Mouse (Mus musculus) frontal cortex, adult (tissue): ENCODE measurements around the gene Aicda.
"Not testable (repeated sequence)": the region's sequence is repeated elsewhere in the genome, so short reads cannot be mapped to it uniquely, and the experiment has no call there.

Experiments
- ATAC-seq: cut with Nextera tagmentation; 2 replicates; pipeline ENCODE4 v1.9.2; 2017; ENCODE audit warnings: mild to moderate bottlenecking, moderate library complexity, mixed read lengths; ENCODE audit not compliant: low TSS enrichment

Aicda gene

GRCm38 (mm10) chr6:122553606-122554005 is at the start of gene Aicda:
Aicda (plus strand) TSS chr6:122553801.
- ATAC-seq = no peak

GRCm38 (mm10) chr6:122505041-122505440 is 48.6 kb upstream of the Aicda start:
- no peak for ATAC-seq

GRCm38 (mm10) chr6:122505545-122505944 is 48.1 kb upstream of the Aicda start, which contains the start of gene Mfap5:
Mfap5 (plus strand) TSS chr6:122505845.
- ATAC-seq = no peak

- ATAC-seq = no peak
These were observed 45.1 kb upstream of the Aicda start for GRCm38 (mm10) chr6:122508494-122508893.

GRCm38 (mm10) chr6:122512914-122513878 is 40.4 kb upstream of the Aicda start:
- no peak for ATAC-seq

- no peak for ATAC-seq
These were observed 39.3 kb upstream of the Aicda start for GRCm38 (mm10) chr6:122514312-122514711.

- ATAC-seq = not testable (repeated sequence)
These were observed 37.8 kb upstream of the Aicda start for GRCm38 (mm10) chr6:122515762-122516161.

- ATAC-seq = no peak
These were observed 35.9 kb upstream of the Aicda start for GRCm38 (mm10) chr6:122517668-122518067.

GRCm38 (mm10) chr6:122519384-122519783 is 34.2 kb upstream of the Aicda start:
- no peak for ATAC-seq

GRCm38 (mm10) chr6:122522595-122522994 is 31.0 kb upstream of the Aicda start:
- ATAC-seq = peak; percentile 38; the same call in 1 of the 2 replicates

GRCm38 (mm10) chr6:122523289-122523688 is 30.3 kb upstream of the Aicda start:
- no peak for ATAC-seq

- ATAC-seq = no peak
These were observed 26.0 kb upstream of the Aicda start for GRCm38 (mm10) chr6:122527596-122527995.

- peak; percentile 69 for ATAC-seq
These were observed 25.5 kb upstream of the Aicda start for GRCm38 (mm10) chr6:122528136-122528535.

- ATAC-seq = no peak
These were observed 22.0 kb upstream of the Aicda start for GRCm38 (mm10) chr6:122531466-122532174.

- no peak for ATAC-seq
These were observed 20.7 kb upstream of the Aicda start for GRCm38 (mm10) chr6:122532883-122533302.

GRCm38 (mm10) chr6:122534032-122534431 is 19.6 kb upstream of the Aicda start:
- ATAC-seq = no peak

- ATAC-seq = peak; percentile 95
These were observed 14.0 kb upstream of the Aicda start for GRCm38 (mm10) chr6:122539564-122539963.

GRCm38 (mm10) chr6:122542459-122542858 is 11.1 kb upstream of the Aicda start:
- ATAC-seq = not testable (repeated sequence)

GRCm38 (mm10) chr6:122543574-122543973 is 10.0 kb upstream of the Aicda start:
- ATAC-seq = no peak

GRCm38 (mm10) chr6:122544672-122545071 is 8.9 kb upstream of the Aicda start:
- ATAC-seq = no peak

- ATAC-seq = no peak
These were observed 8.2 kb upstream of the Aicda start for GRCm38 (mm10) chr6:122545289-122545882.

- ATAC-seq = no peak
These were observed 7.7 kb upstream of the Aicda start for GRCm38 (mm10) chr6:122545948-122546347.
